Mouse (Mus musculus) CD4-positive naive resting alpha-beta T cell, adult 76 days (primary cell): ENCODE data around the gene Gm3404. TPM values are rescaled to one million over a fixed set of nuclear protein-coding genes. Genes with fewer than 3 reads are reported as not detected.

Source experiments
- total RNA-seq: library from RNA; stranded (reverse); gene quantifications from one replicate; pipeline ENCODE4 v1.2.4, GENCODE M21; 2023

The Gm3404 gene
- total RNA-seq, result not detected

GRCm38 (mm10) chr5:146525501-146525900 is at the start of gene Gm3404:
Gene Gm3404 (plus strand): TSS chr5:146525801.

GRCm38 (mm10) chr5:146481665-146482064 is 43.9 kb upstream of the Gm3404 start, which contains the start of gene Gm6408:
Gene Gm6408 (plus strand): TSS chr5:146481965.

GRCm38 (mm10) chr5:146491063-146491462 is 34.5 kb upstream of the Gm3404 start, which contains the start of gene Gm6370:
Gene Gm6370 (plus strand): TSS chr5:146491363.

GRCm38 (mm10) chr5:146502099-146502498 is 23.5 kb upstream of the Gm3404 start, which contains the start of gene 4930449I24Rik:
Gene 4930449I24Rik (plus strand): TSS chr5:146502399.

GRCm38 (mm10) chr5:146513823-146514222 is 11.8 kb upstream of the Gm3404 start, which contains the start of gene Gm3402:
Gene Gm3402 (plus strand): TSS chr5:146514123.

GRCm38 (mm10) chr5:146537347-146537746 is 11.7 kb downstream of the Gm3404 start, which contains the start of gene Gm3409:
Gene Gm3409 (plus strand): TSS chr5:146537647.

GRCm38 (mm10) chr5:146555836-146556235 is 30.2 kb downstream of the Gm3404 start, which contains the start of gene Gm3415:
Gene Gm3415 (plus strand): TSS chr5:146556136.

Other genes starting within 250 kb of the Gm3404 start
- not detected for gene Wasf3, start 140.8 kb upstream of the Gm3404 start, total RNA-seq
- not detected for gene Gm6408, start 43.8 kb upstream of the Gm3404 start, total RNA-seq
- gene Gm6370, start 34.4 kb upstream of the Gm3404 start, total RNA-seq, result not detected
- not detected for gene 4930449I24Rik, start 23.4 kb upstream of the Gm3404 start, total RNA-seq
- not detected for gene Gm3402, start 11.7 kb upstream of the Gm3404 start, total RNA-seq
- not detected for gene Gm3409, start 11.8 kb downstream of the Gm3404 start, total RNA-seq
- gene Gm3415, start 30.3 kb downstream of the Gm3404 start, total RNA-seq, result not detected
- gene Gpr12, start 59.4 kb downstream of the Gm3404 start, total RNA-seq, result not detected